Mouse (Mus musculus): Measurements from ENCODE around the gene Igfbp5. TPM values are rescaled to one million over a fixed set of nuclear protein-coding genes. Genes with fewer than 3 reads are reported as not detected.

The Igfbp5 gene
- polyA plus RNA-seq, 1 experiment: 273 TPM

- WGBS: 6% methylated on average over 51 of the region's 58 CpGs
- Histone ChIP-seq H3K36me3 (ENCODE audit: control insufficient read depth, insufficient read depth, low read length) (no peaks in the 10 kb centered on the region), H3K4me1 (ENCODE audit: control insufficient read depth, insufficient read depth, low read length) (0 out of 2 replicates have a peak, but pooled peaks cover 5% of the 10 kb centered on the region), H3K27me3 (replicated peaks; ENCODE audit: control insufficient read depth, insufficient read depth, low read length) (peaks cover 3% of the 10 kb centered on the region; the same call in 1 of the 2 replicates), H3K4me3 (ENCODE audit: insufficient read depth, low read depth, low read length) (peak within 1 kb of the TSS; percentile 32), H3K27ac (ENCODE audit: insufficient read depth, low read depth, low read length) (no peak within 1 kb of the TSS)
- no peak for TF ChIP-seq POLR2A (IDR thresholded peaks at IDR 0.05; ENCODE audit: low read depth, low read length)
- no peak for TF ChIP-seq CTCF (conservative IDR thresholded peaks at IDR 0.05; ENCODE audit: insufficient read depth, insufficient read length, low read depth, low read length)
- peak; percentile 31 for DNase-seq
Observed at GRCm38 (mm10) chr1:72823751-72824706, 50.7 kb downstream of the Igfbp5 start, which contains the start of gene Igfbp2. Gene Igfbp2 (plus strand): TSS chr1:72824503.

- Histone ChIP-seq H3K27me3 (replicated peaks; ENCODE audit: control insufficient read depth, insufficient read depth, low read length) (peaks cover 3% of the 10 kb centered on the region; the same call in 1 of the 2 replicates), H3K4me1 (ENCODE audit: control insufficient read depth, insufficient read depth, low read length) (0 out of 2 replicates have a peak, but pooled peaks cover 5% of the 10 kb centered on the region), H3K36me3 (ENCODE audit: control insufficient read depth, insufficient read depth, low read length) (no peaks in the 10 kb centered on the region), H3K4me3 (ENCODE audit: insufficient read depth, low read depth, low read length) (no peak overlapping the region), H3K27ac (ENCODE audit: insufficient read depth, low read depth, low read length) (no peak overlapping the region)
- no peak for TF ChIP-seq CTCF (conservative IDR thresholded peaks at IDR 0.05; ENCODE audit: insufficient read depth, insufficient read length, low read depth, low read length)
- TF ChIP-seq POLR2A (IDR thresholded peaks at IDR 0.05; ENCODE audit: low read depth, low read length): no peak
- 93% methylated on average over 10 of the region's 10 CpGs for WGBS
- DNase-seq: no peak
Observed at GRCm38 (mm10) chr1:72822893-72823292, 51.8 kb downstream of the Igfbp5 start.

DNA sequence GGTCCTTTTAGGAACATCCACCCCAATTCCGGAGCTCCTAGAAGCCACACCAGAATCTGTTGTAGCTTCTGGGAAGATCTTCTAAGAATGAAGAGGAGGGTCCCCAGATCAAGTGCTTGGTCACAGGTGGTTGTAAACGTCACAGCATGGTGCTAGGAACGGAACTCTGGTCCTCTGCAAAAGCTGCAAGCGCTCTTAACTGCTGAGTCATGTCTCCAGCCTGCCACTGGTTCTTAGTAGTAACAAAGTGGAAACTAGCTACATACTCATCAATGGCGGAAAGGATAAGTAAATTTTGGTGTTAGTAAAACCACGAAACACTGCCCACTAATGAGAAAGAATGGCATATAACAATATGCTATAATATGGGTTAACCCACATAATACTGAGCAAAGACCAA lies 54.7 kb downstream of the Igfbp5 start:
- no peak overlapping the region for H3K27ac ChIP-seq (ENCODE audit: insufficient read depth, low read depth, low read length)
- 94% methylated on average over 6 of the region's 6 CpGs for WGBS
- no peak for TF ChIP-seq CTCF (conservative IDR thresholded peaks at IDR 0.05; ENCODE audit: insufficient read depth, insufficient read length, low read depth, low read length)
- no peak for TF ChIP-seq POLR2A (IDR thresholded peaks at IDR 0.05; ENCODE audit: low read depth, low read length)
- peaks cover 2% of the 10 kb centered on the region; the same call in 1 of the 2 replicates for H3K27me3 ChIP-seq (replicated peaks; ENCODE audit: control insufficient read depth, insufficient read depth, low read length)
- no peak overlapping the region for H3K4me3 ChIP-seq (ENCODE audit: insufficient read depth, low read depth, low read length)
- no peak for DNase-seq
- H3K36me3 ChIP-seq (ENCODE audit: control insufficient read depth, insufficient read depth, low read length): no peaks in the 10 kb centered on the region
- H3K4me1 ChIP-seq (ENCODE audit: control insufficient read depth, insufficient read depth, low read length): 0 out of 2 replicates have a peak, but pooled peaks cover 4% of the 10 kb centered on the region

DNA sequence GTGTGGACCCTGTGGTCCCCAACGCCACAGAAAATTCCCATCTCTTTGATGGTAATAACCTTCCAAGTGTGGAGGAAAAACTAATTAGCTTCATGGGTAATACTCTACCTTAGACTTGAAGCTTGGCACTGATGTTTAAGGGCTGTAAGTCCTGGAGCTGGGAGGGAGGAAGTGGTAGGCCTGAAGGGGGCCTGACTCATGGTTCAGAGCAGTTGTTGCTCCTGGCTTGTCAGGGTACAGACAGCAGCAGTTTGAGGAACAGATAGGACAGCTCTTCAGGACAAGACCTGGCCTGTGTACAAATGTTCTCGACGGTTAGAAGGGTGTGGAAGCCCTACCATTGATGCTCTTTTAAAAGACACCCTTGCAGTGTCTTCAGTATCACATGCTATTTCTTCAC lies 59.1 kb downstream of the Igfbp5 start:
- Histone ChIP-seq H3K4me3 (ENCODE audit: insufficient read depth, low read depth, low read length) (no peak overlapping the region), H3K27me3 (replicated peaks; ENCODE audit: control insufficient read depth, insufficient read depth, low read length) (no peaks in the 10 kb centered on the region), H3K27ac (ENCODE audit: insufficient read depth, low read depth, low read length) (no peak overlapping the region), H3K4me1 (ENCODE audit: control insufficient read depth, insufficient read depth, low read length) (no peaks in the 10 kb centered on the region), H3K36me3 (ENCODE audit: control insufficient read depth, insufficient read depth, low read length) (no peaks in the 10 kb centered on the region)
- WGBS: 82% methylated on average over 3 of the region's 3 CpGs
- TF ChIP-seq POLR2A (IDR thresholded peaks at IDR 0.05; ENCODE audit: low read depth, low read length) (no peak), CTCF (conservative IDR thresholded peaks at IDR 0.05; ENCODE audit: insufficient read depth, insufficient read length, low read depth, low read length) (no peak)
- no peak for DNase-seq

DNA sequence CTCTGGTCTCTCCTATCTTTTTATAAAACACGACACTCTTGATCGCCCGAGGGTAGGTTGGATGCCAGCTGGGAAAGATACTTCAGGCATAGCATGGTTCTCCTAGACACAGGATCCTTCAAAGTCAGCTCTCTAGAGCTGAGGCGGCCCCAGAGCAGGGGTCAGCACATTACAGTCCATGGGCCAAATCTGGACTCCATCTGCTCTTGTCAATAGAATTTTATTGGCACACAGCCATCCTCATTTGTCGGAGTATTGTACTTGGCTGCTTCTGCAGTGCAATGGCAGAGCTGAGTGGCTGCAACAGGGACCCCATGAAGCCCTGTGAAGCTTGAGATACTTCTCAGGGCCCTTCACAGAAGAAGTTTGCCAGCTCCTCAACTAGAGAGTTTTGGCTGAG lies 59.5 kb downstream of the Igfbp5 start:
- Histone ChIP-seq H3K27me3 (replicated peaks; ENCODE audit: control insufficient read depth, insufficient read depth, low read length) (no peaks in the 10 kb centered on the region), H3K4me3 (ENCODE audit: insufficient read depth, low read depth, low read length) (no peak overlapping the region), H3K27ac (ENCODE audit: insufficient read depth, low read depth, low read length) (no peak overlapping the region), H3K36me3 (ENCODE audit: control insufficient read depth, insufficient read depth, low read length) (no peaks in the 10 kb centered on the region), H3K4me1 (ENCODE audit: control insufficient read depth, insufficient read depth, low read length) (no peaks in the 10 kb centered on the region)
- 65% methylated on average over 5 of the region's 5 CpGs for WGBS
- no peak for DNase-seq
- TF ChIP-seq CTCF (conservative IDR thresholded peaks at IDR 0.05; ENCODE audit: insufficient read depth, insufficient read length, low read depth, low read length) (no peak), POLR2A (IDR thresholded peaks at IDR 0.05; ENCODE audit: low read depth, low read length) (no peak)

- Histone ChIP-seq H3K4me3 (ENCODE audit: insufficient read depth, low read depth, low read length) (no peak overlapping the region), H3K27me3 (replicated peaks; ENCODE audit: control insufficient read depth, insufficient read depth, low read length) (no peaks in the 10 kb centered on the region), H3K36me3 (ENCODE audit: control insufficient read depth, insufficient read depth, low read length) (no peaks in the 10 kb centered on the region), H3K4me1 (ENCODE audit: control insufficient read depth, insufficient read depth, low read length) (no peaks in the 10 kb centered on the region), H3K27ac (ENCODE audit: insufficient read depth, low read depth, low read length) (no peak overlapping the region)
- DNase-seq: no peak
- 39% methylated on average over 6 of the region's 6 CpGs for WGBS
- TF ChIP-seq POLR2A (IDR thresholded peaks at IDR 0.05; ENCODE audit: low read depth, low read length): no peak
- no peak for TF ChIP-seq CTCF (conservative IDR thresholded peaks at IDR 0.05; ENCODE audit: insufficient read depth, insufficient read length, low read depth, low read length)
Observed at GRCm38 (mm10) chr1:72813639-72814403, 60.9 kb downstream of the Igfbp5 start.
